Mouse (Mus musculus) gastrocnemius, postnatal 25 days (tissue): ENCODE results near the gene Hspb1. TPM values are rescaled to one million over a fixed set of nuclear protein-coding genes. Genes with fewer than 3 reads are reported as not detected.
A peak's percentile ranks its signal among the peaks of the same experiment; 100 is the strongest.

ENCODE experiments used
- DNase-seq: peaks from one replicate; pipeline ENCODE4 v3.0.0; 2022
- total RNA-seq, 2 experiments: library from RNA; stranded (reverse); gene quantifications; 1 replicate in 1 of 2; 2 replicates in 1 of 2; pipeline ENCODE4 v1.2.3; 2021

Hspb1 gene
- total RNA-seq, 2 experiments from 2014 or later = 290 to 454 TPM

GRCm38 (mm10) chr5:135913201-135913600 is 25.5 kb downstream of the Hspb1 start:
- DNase-seq = no peak

GRCm38 (mm10) chr5:135914156-135914555 is 26.4 kb downstream of the Hspb1 start:
- DNase-seq = peak; percentile 84

GRCm38 (mm10) chr5:135916051-135916565 is 28.4 kb downstream of the Hspb1 start:
- no peak for DNase-seq

- DNase-seq = peak; percentile 39
Measured at GRCm38 (mm10) chr5:135916601-135917000, 28.9 kb downstream of the Hspb1 start.

GRCm38 (mm10) chr5:135917327-135918058 is 29.8 kb downstream of the Hspb1 start:
- DNase-seq = no peak

- no peak for DNase-seq
Measured at GRCm38 (mm10) chr5:135918059-135918437, 30.3 kb downstream of the Hspb1 start.

- no peak for DNase-seq
Measured at GRCm38 (mm10) chr5:135918593-135918992, 30.9 kb downstream of the Hspb1 start.

GRCm38 (mm10) chr5:135919902-135920301 is 32.2 kb downstream of the Hspb1 start:
- DNase-seq = no peak

GRCm38 (mm10) chr5:135923901-135924300 is 36.2 kb downstream of the Hspb1 start:
- DNase-seq = no peak

GRCm38 (mm10) chr5:135929685-135930424 is 42.1 kb downstream of the Hspb1 start:
- DNase-seq = no peak

GRCm38 (mm10) chr5:135931526-135931925 is 43.8 kb downstream of the Hspb1 start:
- no peak for DNase-seq

- DNase-seq = no peak
Measured at GRCm38 (mm10) chr5:135932359-135932758, 44.6 kb downstream of the Hspb1 start.

GRCm38 (mm10) chr5:135933222-135933899 is 45.6 kb downstream of the Hspb1 start:
- DNase-seq = no peak

GRCm38 (mm10) chr5:135933900-135934441 is 46.3 kb downstream of the Hspb1 start:
- DNase-seq = peak; percentile 62

GRCm38 (mm10) chr5:135934481-135935175 is 46.9 kb downstream of the Hspb1 start, which contains the start of gene Ywhag:
TSS of gene Ywhag (minus strand) at chr5:135934616.
- peak; percentile 98 for DNase-seq

GRCm38 (mm10) chr5:135935176-135935523 is 47.4 kb downstream of the Hspb1 start:
- DNase-seq = no peak

GRCm38 (mm10) chr5:135935641-135936190 is 48.0 kb downstream of the Hspb1 start:
- DNase-seq = no peak
